Mouse (Mus musculus): Measurements from ENCODE around the gene Trim17.
"Not testable (repeated sequence)": the region's sequence is repeated elsewhere in the genome, so short reads cannot be mapped to it uniquely, and the experiment has no call there.

Gene Trim17

DNA sequence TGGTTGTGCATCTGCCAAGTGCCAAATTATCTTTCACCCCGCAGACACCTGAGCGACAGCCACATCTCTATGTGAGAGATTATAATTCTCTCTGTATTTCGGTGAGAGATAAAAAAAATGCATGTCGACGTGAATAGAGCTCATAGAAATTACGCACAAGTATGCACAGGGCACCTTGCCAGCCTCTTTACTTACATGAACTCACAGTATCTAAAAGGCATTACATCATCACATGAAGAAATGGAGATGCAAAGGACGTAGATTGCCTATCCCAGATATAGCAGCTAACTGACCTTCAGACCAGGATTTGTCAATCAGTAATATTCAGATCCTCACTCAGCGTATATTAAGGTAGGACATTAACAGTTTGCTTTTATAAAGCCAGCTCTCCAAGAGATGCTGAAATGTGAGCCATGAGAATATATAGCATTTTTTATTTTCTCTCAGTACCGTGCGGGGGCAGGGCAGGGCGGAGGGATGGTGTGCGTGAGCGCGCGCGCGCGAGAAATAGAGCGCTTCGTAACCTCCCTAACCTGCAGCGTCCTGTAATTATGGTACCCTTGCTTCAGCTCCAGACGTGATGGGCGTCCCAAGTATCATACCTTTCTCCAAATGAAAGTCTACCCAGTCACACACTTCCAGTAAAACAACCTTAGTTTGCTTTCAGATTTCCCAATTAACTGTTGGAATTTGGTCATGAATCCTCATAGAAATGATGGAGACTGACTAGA, 6.5 kb upstream of the Trim17 start:
- DNase-seq, result no peak

DNA sequence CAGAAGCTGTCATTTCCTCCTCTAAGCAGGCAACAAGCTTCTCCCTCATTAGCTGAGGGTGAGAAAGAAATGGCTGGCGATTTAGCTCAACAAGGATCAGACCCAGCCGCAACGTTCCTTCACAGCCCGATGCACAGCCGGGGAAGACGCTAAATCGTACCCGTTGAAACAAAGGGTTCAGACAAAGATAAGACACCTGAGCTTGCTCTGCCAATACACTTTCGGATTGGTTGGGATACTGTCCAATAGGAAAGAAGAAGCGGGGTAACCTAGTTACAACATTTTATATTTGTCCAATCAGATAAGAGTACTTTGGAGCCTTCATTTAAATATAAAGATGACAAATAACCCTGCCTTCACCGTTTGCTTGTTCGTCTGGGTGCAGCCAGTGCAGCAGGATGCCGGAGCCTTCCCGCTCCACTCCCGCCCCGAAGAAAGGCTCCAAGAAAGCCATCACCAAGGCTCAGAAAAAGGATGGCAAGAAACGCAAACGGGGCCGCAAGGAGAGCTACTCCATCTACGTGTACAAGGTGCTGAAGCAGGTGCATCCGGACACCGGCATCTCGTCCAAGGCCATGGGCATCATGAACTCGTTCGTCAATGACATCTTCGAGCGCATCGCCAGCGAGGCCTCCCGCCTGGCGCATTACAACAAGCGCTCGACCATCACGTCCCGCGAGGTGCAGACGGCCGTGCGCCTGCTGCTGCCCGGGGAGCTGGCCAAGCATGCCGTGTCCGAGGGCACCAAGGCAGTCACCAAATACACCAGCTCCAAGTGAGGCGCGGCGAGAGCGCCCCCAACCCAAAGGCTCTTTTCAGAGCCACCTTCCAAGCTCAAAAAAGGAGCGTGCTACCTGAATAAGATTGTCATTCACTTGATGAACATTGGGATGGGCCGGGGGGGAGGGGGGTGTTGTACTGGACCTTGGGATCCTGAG, 5.7 kb upstream of the Trim17 start, which contains the start of gene Hist3h2ba:
Gene Hist3h2ba (plus strand): TSS at position 379 of the 938 bp plus-strand sequence.
- DNase-seq, result peak; percentile 61 to 76

DNA sequence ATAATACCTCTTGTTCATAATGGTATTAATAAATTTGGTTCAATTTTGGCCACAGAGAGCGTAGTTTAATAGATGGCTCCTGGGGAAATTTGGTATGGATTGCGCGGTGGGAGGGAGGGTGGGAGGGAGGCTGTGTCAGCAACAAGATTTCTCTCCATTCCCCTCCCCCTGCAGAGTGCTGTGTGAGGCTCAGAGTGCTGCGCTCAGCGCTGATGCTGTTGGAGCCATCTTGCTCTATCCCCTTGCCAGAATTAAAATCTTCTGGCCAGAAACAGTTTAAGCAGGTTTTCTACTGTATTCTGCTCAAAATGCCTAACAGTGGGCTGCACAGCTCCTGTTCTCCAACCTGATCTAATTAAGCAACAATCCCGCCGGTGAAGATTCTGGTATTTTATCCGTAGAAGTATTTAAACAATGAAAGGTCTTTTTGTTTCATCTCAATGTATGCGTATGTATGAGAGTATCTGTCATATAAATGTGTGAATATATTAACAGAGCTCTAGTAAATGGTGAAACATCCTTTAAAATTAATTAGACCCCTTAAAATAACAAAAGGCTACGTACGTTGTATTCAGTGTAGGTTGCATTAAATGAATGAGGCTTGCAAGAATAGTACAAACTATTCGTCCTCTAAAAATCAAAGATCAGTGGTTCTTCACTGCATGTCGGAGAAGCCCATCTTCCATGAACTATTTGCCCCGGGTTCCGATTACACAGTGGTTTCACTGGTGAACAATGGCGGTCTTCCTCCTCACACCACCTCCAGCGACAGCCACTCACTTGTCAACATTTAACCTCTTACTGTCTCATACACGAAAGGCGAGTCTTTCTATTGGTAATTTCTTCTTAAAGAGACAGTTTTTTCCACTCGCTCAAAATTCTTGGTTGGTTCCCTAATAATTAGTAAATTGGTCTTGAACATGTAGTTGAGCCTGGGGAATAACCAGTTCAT, 4.7 kb upstream of the Trim17 start:
- no peak for DNase-seq

DNA sequence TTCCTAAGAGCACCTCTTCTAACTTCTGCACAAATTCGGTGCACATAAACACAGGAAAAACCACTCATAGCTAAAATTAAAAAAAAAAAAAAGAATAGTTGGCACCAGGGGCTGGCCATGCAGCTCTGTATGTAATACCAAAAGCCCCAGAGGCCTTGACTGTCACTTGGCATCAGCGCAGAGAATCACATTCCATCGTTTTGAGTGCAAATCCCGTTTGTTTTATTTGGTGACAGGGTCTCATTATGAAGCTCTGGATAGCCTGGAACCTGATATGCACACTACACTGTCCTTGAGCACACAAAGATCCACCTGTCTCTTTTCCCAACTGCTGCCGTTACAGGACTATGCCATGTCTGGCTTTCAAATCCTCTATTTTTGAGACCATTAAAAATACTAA, 3.3 kb upstream of the Trim17 start:
- no peak for DNase-seq

DNA sequence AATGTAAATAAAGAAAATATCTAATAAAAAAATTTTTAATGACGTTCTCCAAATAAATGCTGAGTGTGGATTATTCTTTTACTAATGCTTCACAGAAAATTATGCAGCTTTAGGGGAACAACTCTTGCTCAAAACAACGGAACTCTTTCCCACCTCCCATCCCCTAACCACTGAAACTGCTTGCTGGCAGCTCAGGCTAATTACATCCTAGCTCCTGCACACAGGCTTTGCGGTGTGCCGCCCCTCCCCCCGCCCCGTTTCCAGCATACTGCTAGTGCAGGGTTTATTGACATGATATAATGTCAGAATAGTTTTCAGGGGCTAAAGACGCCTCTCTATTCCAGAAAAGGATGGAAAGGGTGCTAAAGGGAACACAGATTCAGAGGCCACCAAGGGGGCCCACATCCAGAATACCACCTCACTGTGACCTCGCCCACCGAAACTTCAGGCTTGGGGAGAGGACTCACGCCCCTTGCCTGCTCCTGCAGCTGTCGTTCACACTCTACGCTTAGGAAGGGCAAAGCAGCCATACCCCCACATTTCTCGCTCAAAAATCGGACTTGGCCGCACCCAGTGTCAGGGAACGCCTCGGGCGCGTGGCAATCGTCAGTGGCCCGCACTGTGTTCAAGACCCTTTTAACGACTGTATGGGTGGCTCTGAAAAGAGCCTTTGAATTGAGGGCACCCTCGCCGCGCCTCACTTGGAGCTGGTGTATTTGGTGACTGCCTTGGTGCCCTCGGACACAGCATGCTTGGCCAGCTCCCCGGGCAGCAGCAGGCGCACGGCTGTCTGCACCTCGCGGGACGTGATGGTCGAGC, 925 bp upstream of the Trim17 start:
- peak in 1 of 2 experiments; percentile 47 for DNase-seq

DNA sequence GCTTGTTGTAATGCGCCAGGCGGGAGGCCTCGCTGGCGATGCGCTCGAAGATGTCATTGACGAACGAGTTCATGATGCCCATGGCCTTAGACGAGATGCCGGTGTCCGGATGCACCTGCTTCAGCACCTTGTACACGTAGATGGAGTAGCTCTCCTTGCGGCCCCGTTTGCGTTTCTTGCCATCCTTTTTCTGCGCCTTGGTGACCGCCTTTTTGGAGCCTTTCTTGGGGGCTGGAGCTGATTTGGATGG, 390 bp upstream of the Trim17 start:
- DNase-seq, result not testable (repeated sequence)

DNA sequence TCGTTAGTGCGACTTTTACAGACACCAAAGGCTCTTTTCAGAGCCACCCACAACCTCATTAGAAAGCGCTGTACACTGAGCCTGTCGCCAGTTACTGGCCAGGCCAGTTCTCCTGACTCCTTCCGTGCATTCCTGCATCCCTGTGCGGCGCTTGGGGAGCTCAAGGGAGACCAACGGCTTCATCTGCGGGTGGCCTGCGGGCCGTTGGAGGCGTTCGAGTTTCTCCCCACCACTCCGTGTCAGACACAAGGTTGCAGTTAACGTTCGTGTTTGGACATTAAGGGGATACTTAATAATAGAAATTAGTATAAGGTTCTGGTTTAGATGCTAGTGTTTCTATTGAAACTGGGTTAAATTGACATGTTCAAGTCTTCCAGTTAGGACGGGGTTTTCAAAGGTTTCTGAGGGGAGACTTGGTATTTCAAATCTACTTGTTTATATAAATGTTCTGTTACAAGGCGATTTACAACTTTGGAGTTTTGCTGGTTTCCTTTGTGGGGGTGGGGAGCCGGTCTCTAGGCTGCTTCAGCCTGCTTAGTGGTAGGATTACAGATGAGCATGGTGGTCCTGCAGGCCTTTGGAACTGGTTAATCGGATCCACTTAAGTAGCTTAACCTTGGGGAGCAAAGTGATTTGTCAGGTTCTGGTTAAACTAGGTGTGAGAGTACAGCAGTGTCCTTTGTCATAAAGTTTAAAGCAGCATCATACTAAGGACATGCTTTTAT, 820 bp downstream of the Trim17 start:
- peak in 1 of 2 experiments; percentile 37 for DNase-seq

DNA sequence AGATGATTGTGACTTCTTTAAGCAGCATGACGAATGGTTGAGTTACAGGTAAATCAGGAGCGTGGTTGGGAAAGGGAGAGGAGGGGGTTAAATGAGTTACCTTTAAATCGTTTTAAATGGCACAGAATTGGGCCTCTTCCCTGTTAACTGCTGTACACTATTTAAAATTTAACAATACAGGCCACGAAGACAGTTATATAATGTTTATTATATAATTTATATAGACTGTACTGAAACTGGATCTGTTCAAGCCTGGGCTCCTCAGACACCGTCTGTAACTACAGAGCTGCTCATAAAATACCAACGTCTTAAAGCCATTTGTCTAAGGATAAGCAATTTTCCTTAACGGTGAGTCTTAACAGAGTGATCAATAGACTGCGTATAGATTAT, 1.4 kb downstream of the Trim17 start:
- no peak for DNase-seq

DNA sequence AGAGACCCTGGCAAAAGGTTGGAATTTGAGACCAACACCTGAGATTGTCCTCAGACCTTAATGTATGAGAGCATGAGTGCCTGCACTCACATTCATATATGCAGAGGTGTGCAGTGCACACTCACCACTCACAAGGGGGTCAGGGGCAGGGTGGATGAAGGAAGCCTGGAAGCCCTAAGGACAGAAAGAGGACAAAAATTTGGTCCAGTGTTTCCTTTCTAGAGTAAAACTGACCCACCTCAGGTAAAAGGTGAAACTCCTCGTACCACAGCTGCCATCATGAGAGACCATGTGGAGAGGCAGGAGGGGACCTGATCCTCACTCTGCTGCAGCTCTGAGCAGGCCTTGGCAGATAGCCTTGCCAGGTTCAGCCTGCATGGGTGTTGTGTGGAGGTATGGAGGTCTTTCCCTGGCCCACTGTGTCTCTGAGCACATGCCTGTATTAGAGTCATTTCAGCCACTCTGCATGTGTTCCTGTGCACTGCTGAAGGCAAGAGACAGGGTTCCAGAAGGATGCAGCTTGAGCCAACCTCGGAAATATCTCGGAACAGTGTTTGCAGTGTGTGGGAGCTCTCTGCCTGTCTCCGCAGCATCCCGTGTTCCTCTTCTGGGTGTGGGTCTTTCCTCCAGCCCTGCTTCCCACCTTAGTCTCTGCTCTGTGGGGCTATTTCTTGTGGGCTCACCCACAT, 2.9 kb downstream of the Trim17 start:
- DNase-seq, result no peak

DNA sequence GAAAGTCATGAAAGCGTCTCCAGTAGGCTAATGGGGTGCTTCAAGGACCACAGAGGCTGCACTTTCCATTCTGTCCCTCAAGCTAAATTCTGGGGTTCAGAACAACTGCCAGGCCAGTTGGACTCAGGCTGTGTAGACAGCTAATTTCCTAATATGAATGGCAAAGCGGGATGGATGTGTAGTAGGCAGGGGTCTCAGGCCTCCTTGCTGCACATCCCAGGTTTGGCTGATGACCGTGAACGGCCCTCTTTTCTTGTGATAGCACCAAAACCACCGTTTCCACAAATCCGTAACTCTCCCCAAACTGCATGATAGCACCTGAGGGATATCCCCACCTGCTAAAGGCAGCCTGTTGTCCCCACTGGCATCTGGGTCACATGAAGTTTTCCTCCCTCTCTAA, 4.1 kb downstream of the Trim17 start:
- DNase-seq, result no peak

DNA sequence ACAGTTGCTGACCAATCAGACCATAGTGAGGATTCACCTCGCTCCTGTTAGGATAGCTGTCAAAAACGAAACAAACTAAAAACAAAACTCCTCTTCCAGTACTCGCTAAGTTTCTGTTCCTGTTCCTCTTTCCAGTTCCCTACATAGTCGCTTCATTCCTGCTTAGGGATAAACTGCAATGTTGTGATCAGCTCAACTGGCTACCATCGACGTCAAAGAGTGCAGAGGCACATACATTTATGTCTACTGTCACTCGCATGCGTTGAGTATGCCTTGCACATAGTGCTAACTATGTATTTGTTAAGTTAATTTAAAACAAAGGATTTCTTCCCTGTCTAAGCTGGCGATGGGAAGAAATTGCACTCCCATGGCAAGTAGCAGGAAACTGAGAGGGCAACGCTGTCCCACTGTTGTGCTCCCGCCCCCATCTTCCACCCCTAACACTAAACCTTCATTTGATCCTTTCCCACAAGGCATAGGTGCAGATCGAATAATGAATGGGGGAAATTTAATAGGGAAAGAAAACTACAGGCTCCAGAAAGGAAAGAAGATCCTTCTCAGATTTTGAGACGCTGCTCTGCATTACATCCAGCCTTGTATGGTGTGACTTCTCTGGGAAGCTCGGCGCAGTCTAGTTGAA, 4.8 kb downstream of the Trim17 start:
- no peak for DNase-seq

DNA sequence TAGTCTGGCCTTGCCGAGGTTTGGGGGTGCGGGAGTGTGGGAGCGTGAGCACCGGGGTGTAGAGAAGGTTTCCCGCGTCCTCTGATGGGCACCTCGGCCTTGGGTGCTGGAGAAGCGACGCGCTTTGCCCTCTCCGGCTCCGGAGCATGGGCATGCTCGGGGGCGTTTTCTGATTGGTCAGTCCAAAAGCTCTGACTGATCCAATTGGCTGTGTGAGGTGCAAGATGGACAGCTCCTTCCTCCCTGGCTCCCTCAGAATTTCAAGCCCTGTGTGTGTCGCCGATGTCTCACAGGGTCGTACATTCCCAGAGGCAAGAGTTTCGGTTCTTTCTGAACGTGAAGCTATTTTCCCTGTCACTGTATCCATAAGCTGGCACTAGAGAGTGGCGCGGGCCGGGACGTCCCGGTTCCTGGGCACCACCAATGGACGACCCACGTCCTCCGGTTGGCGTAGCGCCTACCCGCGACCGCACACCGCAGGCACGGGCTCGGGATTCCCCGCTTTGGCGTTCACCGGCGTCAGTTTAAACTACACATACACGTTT, 5.5 kb downstream of the Trim17 start:
- peak; percentile 88 to 92 for DNase-seq

DNA sequence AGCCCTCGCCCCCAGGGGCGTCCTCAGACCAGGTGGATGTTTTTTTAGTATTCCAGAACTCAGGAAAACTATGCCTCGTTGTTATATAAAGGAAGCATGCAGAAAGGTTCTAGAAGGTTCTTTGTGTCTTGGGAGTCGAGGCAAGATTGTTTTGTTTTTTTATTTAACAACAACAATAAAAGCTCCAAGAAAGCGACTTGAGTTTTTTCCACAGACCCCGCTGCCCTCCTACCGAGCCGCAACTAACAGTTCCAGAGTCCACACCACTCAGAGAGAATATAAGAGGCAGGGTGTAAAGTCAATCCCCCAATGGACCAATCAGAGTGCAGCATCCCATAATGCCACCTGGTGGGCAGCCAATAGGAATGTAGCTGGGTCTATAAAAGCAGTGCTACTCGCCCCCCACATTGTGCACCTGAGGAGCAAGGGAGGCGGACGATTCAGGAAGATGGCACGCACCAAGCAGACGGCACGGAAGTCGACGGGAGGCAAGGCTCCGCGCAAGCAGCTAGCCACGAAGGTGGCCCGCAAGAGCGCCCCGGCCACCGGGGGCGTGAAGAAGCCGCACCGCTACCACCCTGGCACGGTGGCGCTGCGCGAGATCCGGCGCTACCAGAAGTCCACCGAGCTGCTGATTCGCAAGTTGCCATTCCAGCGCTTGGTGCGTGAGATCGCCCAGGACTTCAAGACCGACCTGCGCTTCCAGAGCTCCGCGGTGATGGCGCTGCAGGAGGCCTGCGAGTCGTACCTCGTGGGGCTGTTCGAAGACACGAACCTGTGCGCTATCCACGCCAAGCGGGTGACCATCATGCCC, 7.1 kb downstream of the Trim17 start:
- DNase-seq, result no peak

DNA sequence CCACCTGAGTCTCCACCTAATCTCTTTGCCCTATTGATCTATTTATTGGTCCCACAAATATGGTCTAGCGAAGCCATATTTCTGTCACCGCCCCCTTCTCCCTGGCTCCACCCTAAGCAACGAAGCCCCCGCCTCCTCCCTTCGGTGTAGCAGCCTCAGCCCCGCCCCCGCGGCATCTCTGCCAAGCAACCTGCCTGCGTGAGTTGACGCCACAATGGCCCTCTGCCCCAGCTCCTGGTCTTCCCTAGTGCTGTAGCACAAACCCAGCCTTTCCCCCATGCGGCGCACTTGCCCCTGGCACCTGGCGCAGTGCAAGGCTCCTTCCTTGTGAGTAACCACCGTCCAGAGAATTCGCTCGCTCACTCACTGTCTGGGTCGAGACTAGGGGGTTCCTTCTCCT, 9.1 kb downstream of the Trim17 start:
- DNase-seq, result peak; percentile 67 to 88

DNA sequence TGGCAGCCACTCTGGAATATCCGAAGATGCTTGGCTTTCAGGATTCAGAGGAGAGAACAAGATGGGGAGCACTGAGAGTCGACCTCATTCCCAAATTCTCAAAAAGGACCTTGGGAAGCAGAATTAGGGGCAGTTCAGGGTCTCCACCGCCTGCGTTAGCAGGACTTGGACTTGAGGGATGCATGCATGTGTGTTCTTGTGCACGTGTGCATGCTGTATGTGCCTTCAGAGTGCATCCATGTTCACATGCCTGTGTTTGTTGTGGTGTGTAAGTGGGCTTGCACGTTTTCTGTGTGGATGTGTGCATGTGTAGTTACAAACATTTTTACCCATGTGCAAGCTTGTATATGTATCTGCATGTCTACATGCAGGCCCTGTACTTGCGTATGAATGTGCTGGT, 9.7 kb downstream of the Trim17 start:
- no peak for DNase-seq

DNA sequence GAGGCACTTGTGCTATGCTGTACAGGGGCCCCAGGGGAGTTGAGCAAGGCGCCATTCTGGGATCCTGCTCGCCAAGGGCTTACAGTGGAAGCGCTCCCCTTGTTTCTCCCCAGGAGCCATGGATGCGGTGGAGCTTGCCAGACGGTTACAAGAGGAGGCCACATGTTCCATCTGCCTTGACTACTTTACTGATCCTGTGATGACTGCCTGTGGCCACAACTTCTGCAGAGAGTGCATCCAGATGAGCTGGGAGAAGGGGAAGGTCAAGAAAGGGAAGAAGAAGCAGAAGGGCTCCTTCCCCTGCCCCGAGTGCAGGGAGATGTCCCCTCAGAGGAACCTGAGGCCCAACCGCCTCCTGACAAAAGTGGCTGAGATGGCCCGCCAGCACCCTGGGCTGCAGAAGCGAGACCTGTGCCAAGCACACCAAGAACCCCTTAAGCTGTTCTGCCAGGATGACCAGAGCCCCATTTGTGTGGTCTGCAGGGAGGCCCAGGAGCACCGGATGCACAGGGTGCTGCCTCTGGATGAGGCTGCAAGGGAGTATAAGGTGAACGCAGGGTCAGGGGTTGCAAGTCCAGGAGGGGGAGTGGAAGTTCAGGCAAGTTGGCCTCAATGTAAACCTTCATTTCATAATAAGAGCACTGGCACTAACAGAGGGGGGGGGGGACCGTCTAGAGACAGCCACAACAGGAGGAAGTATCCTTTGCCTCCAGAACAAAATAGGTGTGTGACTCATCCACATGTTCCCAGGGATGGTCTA, 10.7 kb downstream of the Trim17 start:
- DNase-seq, result no peak

DNA sequence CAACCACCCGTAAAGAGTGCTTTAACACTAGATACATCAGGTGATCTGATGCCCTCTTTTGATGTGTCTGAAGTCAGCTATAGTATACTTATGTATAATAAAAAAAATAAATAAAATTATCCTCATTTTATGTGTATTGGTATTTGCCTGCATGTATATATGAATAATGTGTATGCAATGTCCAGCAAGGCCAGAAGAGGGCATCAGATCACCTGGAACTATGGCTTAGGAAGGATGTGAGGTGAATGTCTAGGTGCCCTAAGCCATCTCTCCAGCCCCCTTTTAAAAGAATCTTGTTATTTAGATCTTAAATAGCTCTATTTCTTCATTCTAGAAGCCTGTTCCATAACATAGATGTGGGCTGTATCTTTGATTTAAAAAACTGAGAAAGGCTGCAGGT, 12.9 kb downstream of the Trim17 start:
- DNase-seq, result peak; percentile 46 to 66

DNA sequence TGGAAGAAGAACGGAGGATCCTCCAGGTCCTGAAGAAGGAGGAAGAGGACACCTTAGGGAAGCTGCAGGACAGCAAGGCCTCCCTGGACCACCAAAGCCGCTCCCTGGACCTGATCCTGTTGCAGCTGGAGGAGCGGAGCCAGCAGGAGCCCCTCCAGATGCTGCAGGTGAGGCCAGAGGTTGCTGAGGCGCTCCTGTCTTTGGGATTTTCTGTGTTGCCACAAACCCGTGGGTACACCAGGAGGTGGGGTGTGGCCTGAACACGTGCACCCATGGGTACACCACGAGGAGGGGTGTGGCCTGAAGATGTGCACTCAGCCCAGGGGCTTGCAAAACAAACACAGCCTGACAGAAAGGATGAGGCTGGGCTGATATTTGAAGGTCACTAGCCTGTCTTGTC, 14.1 kb downstream of the Trim17 start:
- no peak for DNase-seq

All from kidney, postnatal 36 days (tissue).